In the genomic region with DNA sequence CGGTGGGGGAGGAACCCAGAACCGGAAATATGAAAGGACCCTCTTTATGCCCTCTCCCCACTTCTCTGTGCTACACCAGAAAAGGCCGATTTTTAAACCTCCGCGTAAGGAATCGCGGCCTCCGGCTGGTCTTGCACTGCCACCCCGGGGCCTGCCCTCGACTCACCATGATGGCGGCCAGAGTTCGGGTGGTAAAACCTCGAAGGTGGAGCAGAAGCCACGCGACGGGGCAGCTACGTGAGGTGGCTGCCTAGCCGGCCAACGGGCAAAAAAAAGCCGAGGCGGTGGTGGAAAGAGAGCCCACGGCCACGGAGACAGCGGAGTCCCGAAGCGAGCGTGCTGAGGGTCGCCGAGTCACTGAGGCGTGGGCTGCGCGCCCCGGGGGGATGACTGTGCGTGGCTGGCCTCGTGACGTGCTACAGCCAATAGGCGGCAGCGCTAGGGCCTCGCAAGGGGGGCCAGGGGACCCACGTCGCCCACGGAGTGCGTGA, we compare ENCODE assay signal across 9 mouse cellular contexts. TPM values are rescaled to one million over a fixed set of nuclear protein-coding genes. Genes with fewer than 3 reads are reported as not detected.
DNase-seq lines count a peak whose midpoint lies in the region; ATAC-seq and TF ChIP-seq lines count a peak whose summit lies in the region.
"Had no signal": no experiment of that assay in that cellular context is flagged by ENCODE, and none has a peak within 500 bp of the region (broad histone marks: within the 10 kb centered on the region; RNA-seq: fewer than 3 reads in every experiment).

TSS of gene Dazl (minus strand) at position 396 of the 491 bp plus-strand sequence.

- H3K4me3 ChIP-seq in cerebellum, adult 2 months (replicated peaks; ENCODE audit: insufficient read depth, low read depth, low read length), result peak within 1 kb of the TSS; percentile 64
- peak within 1 kb of the TSS; percentile 47 for H3K4me3 ChIP-seq in lung, embryonic 15.5 days
- H3K4me3 ChIP-seq in hindbrain, embryonic 13.5 days, result peak within 1 kb of the TSS; percentile 45
- H3K4me3 ChIP-seq in midbrain, embryonic 14.5 days (replicated peaks; ENCODE audit: low read depth, low read length), result peak within 1 kb of the TSS; percentile 42

- H3K36me3 ChIP-seq in lung, embryonic 15.5 days, result no peaks in the 10 kb centered on the region
- no peaks in the 10 kb centered on the region; the same call in 1 of the 2 replicates for H3K36me3 ChIP-seq in hindbrain, embryonic 13.5 days
- H3K36me3 ChIP-seq in midbrain, embryonic 14.5 days (ENCODE audit: control insufficient read depth, insufficient read depth, low read length), result no peaks in the 10 kb centered on the region

- H3K4me2 ChIP-seq in lung, embryonic 15.5 days, result peak within 1 kb of the TSS; percentile 72
- H3K4me2 ChIP-seq in hindbrain, embryonic 13.5 days, result peak within 1 kb of the TSS; percentile 56
- H3K4me2 ChIP-seq in midbrain, embryonic 14.5 days (ENCODE audit: low read length), result peak within 1 kb of the TSS; percentile 57

- H3K9me3 ChIP-seq in lung, embryonic 15.5 days, result peaks cover 8% of the 10 kb centered on the region; the same call in 1 of the 2 replicates
- 0 out of 2 replicates have a peak, but pooled peaks cover 8% of the 10 kb centered on the region for H3K9me3 ChIP-seq in hindbrain, embryonic 13.5 days
- H3K9me3 ChIP-seq in midbrain, embryonic 14.5 days (ENCODE audit: control insufficient read depth, low read length), result peaks cover 13% of the 10 kb centered on the region; the same call in 1 of the 2 replicates

- no peak for TF ChIP-seq CTCF in cerebellum, adult 2 months (IDR thresholded peaks at IDR 0.05; ENCODE audit: borderline replicate concordance, insufficient read depth, low read depth, low read length)

- peak within 1 kb of the TSS; percentile 53 for H3K9ac ChIP-seq in lung, embryonic 15.5 days
- H3K9ac ChIP-seq in hindbrain, embryonic 13.5 days, result peak within 1 kb of the TSS; percentile 66
- H3K9ac ChIP-seq in midbrain, embryonic 14.5 days (replicated peaks; ENCODE audit: low read length), result peak within 1 kb of the TSS; percentile 51

- no peaks in the 10 kb centered on the region for H3K27me3 ChIP-seq in cerebellum, adult 2 months (ENCODE audit: control insufficient read depth, insufficient read depth, low read length)
- H3K27me3 ChIP-seq in lung, embryonic 15.5 days, result no peaks in the 10 kb centered on the region
- no peaks in the 10 kb centered on the region for H3K27me3 ChIP-seq in hindbrain, embryonic 13.5 days
- no peaks in the 10 kb centered on the region for H3K27me3 ChIP-seq in midbrain, embryonic 14.5 days (ENCODE audit: control insufficient read depth, insufficient read depth, low read length)

- H3K4me1 ChIP-seq in cerebellum, adult 2 months (ENCODE audit: control insufficient read depth, insufficient read depth, low read length), result no peaks in the 10 kb centered on the region
- peaks cover 3% of the 10 kb centered on the region; the same call in 1 of the 2 replicates for H3K4me1 ChIP-seq in lung, embryonic 15.5 days
- no peaks in the 10 kb centered on the region for H3K4me1 ChIP-seq in hindbrain, embryonic 13.5 days (replicated peaks)
- no peaks in the 10 kb centered on the region for H3K4me1 ChIP-seq in midbrain, embryonic 14.5 days (ENCODE audit: control insufficient read depth, insufficient read depth, low read length)

- no peak; the same call in 1 of the 2 replicates for ATAC-seq in lung, embryonic 15.5 days (ENCODE audit: borderline replicate concordance, extremely low read depth, low FRiP score, low TSS enrichment)
- ATAC-seq in hindbrain, embryonic 13.5 days (ENCODE audit: low FRiP score), result peak; percentile 12
- peak; percentile 32 for ATAC-seq in midbrain, embryonic 14.5 days (ENCODE audit: low FRiP score, low TSS enrichment)
- no peak for ATAC-seq in activated CD4-positive, CD25-positive, alpha-beta regulatory T cell, adult 4 months

- WGBS in cerebellum, adult 2 months, result 96% methylated on average over 43 of the region's 43 CpGs
- 92% methylated on average over 43 of the region's 43 CpGs for WGBS in lung, embryonic 15.5 days
- WGBS in hindbrain, embryonic 13.5 days, result 92% methylated on average over 43 of the region's 43 CpGs
- WGBS in midbrain, embryonic 14.5 days, result 92% methylated on average over 43 of the region's 43 CpGs

- peak in 1 of 2 experiments; percentile 54 for DNase-seq in cerebellum, adult 2 months
- no peak for DNase-seq in cerebellum, postnatal 4 days (ENCODE audit: low spot score in 2 of 2)
- DNase-seq in lung, postnatal 25 days (ENCODE audit: low spot score), result no peak
- no peak for DNase-seq in midbrain, embryonic 14.5 days
- no peak for DNase-seq in urinary bladder, postnatal 25 days (ENCODE audit: low spot score)

- H3K27ac ChIP-seq in cerebellum, adult 2 months (ENCODE audit: insufficient read depth, low read length), result no peak within 1 kb of the TSS
- peak within 1 kb of the TSS; percentile 66 for H3K27ac ChIP-seq in lung, embryonic 15.5 days
- peak within 1 kb of the TSS; percentile 55 for H3K27ac ChIP-seq in hindbrain, embryonic 13.5 days
- H3K27ac ChIP-seq in midbrain, embryonic 14.5 days (replicated peaks; ENCODE audit: low read depth, low read length), result peak within 1 kb of the TSS; percentile 60

- TF ChIP-seq POLR2A in cerebellum, adult 2 months (IDR thresholded peaks at IDR 0.05; ENCODE audit: borderline replicate concordance, insufficient read depth, low read length), result no peak

RNA-seq across cellular contexts. Expression of gene Dazl, which starts in this region (rescaled TPM):
- polyA plus RNA-seq in cerebellum, adult 2 months (2012; rRNA removed), result 0.24 and 0.25 TPM in 2 replicates
- 0.31 TPM in 1 of 2 replicates, not detected in the other for polyA plus RNA-seq in lung, embryonic 15.5 days (2015; fragmentation: Nextera tagmentation; extraction: Ambion mirVana)
- 0.27 and 0.48 TPM in 2 replicates for polyA plus RNA-seq in hindbrain, embryonic 13.5 days (2015; fragmentation: Nextera tagmentation; extraction: Ambion mirVana)
- polyA plus RNA-seq in midbrain, embryonic 14.5 days (2014; fragmentation: Nextera tagmentation; extraction: Ambion mirVana), result 0.36 and 0.55 TPM in 2 replicates
- polyA plus RNA-seq in activated CD4-positive, CD25-positive, alpha-beta regulatory T cell, adult 4 months (2017; shearing (Covaris generic)), result under 1 TPM in 1 of 2 experiments, not detected in 1; 0.98 TPM
- polyA plus RNA-seq: C2C12 had no signal

Comparison
In these comparisons a context has a peak if more than half of its experiments do, and no peak if none do; other contexts are left out.
1. Peak in ATAC-seq, H3K4me3 ChIP-seq, H3K27ac ChIP-seq, H3K9ac ChIP-seq and H3K4me2 ChIP-seq in hindbrain, embryonic 13.5 days; RNA of the gene not detected or under 1 TPM.
2. Peak in ATAC-seq, H3K4me3 ChIP-seq, H3K27ac ChIP-seq, H3K9ac ChIP-seq and H3K4me2 ChIP-seq in midbrain, embryonic 14.5 days; RNA of the gene not detected or under 1 TPM.